Mouse (Mus musculus): ENCODE results near the gene Hk2. TPM values are rescaled to one million over a fixed set of nuclear protein-coding genes. Genes with fewer than 3 reads are reported as not detected.
"Not testable (repeated sequence)": the region's sequence is repeated elsewhere in the genome, so short reads cannot be mapped to it uniquely, and the experiment has no call there.

Gene Hk2
- polyA plus RNA-seq, 1 experiment = 81.2 TPM

GRCm38 (mm10) chr6:82684136-82684535 is 90.1 kb downstream of the Hk2 start:
- H3K4me2 ChIP-seq (ENCODE audit: low read depth) = no peak overlapping the region
- no peaks in the 10 kb centered on the region for H3K36me3 ChIP-seq (ENCODE audit: control insufficient read depth, insufficient read depth)
- H3K79me2 ChIP-seq (ENCODE audit: control insufficient read depth, insufficient read depth) = no peaks in the 10 kb centered on the region
- no peak overlapping the region for H3K4me3 ChIP-seq
- H3ac ChIP-seq (ENCODE audit: control insufficient read depth, insufficient read length) = no peak overlapping the region
- TF ChIP-seq E2F4 (IDR thresholded peaks at IDR 0.05; ENCODE audit: insufficient read depth) (no peak), POLR2AphosphoS2 (IDR thresholded peaks at IDR 0.05; ENCODE audit: insufficient read length, low read depth) (no peak), SRF (IDR thresholded peaks at IDR 0.05; ENCODE audit: control insufficient read depth, insufficient read length, low read depth) (no peak), TCF12 (IDR thresholded peaks at IDR 0.05; ENCODE audit: insufficient read depth, poor library complexity, severe bottlenecking) (no peak), USF1 (IDR thresholded peaks at IDR 0.05; ENCODE audit: low read depth) (no peak), MYOG (IDR thresholded peaks at IDR 0.05; ENCODE audit: control insufficient read depth in 1 of 3, insufficient read depth in 1 of 3, insufficient read length in 2 of 3, low read depth in 2 of 3) (no peak), MYOD1 (IDR thresholded peaks at IDR 0.05; ENCODE audit: control insufficient read depth in 1 of 3, insufficient read length in 2 of 3, low read depth in 2 of 3) (no peak), MAX (IDR thresholded peaks at IDR 0.05; ENCODE audit: low read depth) (no peak), TCF3 (IDR thresholded peaks at IDR 0.05; ENCODE audit: insufficient read length, low read depth) (no peak), POLR2A (IDR thresholded peaks at IDR 0.05; ENCODE audit: insufficient read length, low read depth) (no peak), REST (IDR thresholded peaks at IDR 0.05; ENCODE audit: insufficient read depth, insufficient read length) (no peak), CEBPB (IDR thresholded peaks at IDR 0.05; ENCODE audit: insufficient read depth, poor library complexity, severe bottlenecking) (no peak)
- H3K27me3 ChIP-seq (ENCODE audit: control insufficient read depth, insufficient read depth, insufficient read length) = no peaks in the 10 kb centered on the region

GRCm38 (mm10) chr6:82679286-82679685 is 95.0 kb downstream of the Hk2 start:
- not testable (repeated sequence) for H3K79me2 ChIP-seq (ENCODE audit: control insufficient read depth, insufficient read depth); H3K36me3 ChIP-seq (ENCODE audit: control insufficient read depth, insufficient read depth); H3K27me3 ChIP-seq (ENCODE audit: control insufficient read depth, insufficient read depth, insufficient read length); H3K4me3 ChIP-seq; H3ac ChIP-seq (ENCODE audit: control insufficient read depth, insufficient read length); H3K4me2 ChIP-seq (ENCODE audit: low read depth)

GRCm38 (mm10) chr6:82677629-82678028 is 96.6 kb downstream of the Hk2 start:
- not testable (repeated sequence) for H3K36me3 ChIP-seq (ENCODE audit: control insufficient read depth, insufficient read depth); H3K27me3 ChIP-seq (ENCODE audit: control insufficient read depth, insufficient read depth, insufficient read length)

More at GRCm38 (mm10) chr6:82677629-82678028, 96.6 kb downstream of the Hk2 start:
- H3ac ChIP-seq (ENCODE audit: control insufficient read depth, insufficient read length); H3K4me3 ChIP-seq; H3K4me2 ChIP-seq (ENCODE audit: low read depth); H3K79me2 ChIP-seq (ENCODE audit: control insufficient read depth, insufficient read depth): not testable (repeated sequence)

Other genes starting within 250 kb of the Hk2 start
- gene Pole4, start 69.1 kb downstream of the Hk2 start, polyA plus RNA-seq (2012; fragmentation: generic; extraction: Trizol) = 43.8 TPM
- 0.54 TPM for gene Sema4f, start 165.3 kb upstream of the Hk2 start, polyA plus RNA-seq (2012; fragmentation: generic; extraction: Trizol)
- gene M1ap, start 172.4 kb upstream of the Hk2 start, polyA plus RNA-seq (2012; fragmentation: generic; extraction: Trizol) = 0.92 TPM

All from myocyte (in vitro differentiated cells).